Mouse (Mus musculus) thymus, adult 18-20 months (tissue): ENCODE results near the gene Necab3.

Experiments
- DNase-seq, 2 experiments: peaks; one replicate each; pipeline ENCODE4 v3.0.0; 2022; ENCODE audit warnings: mixed read lengths in 2 of 2

Necab3 gene

GRCm38 (mm10) chr2:154558264-154559039 lies at the start of gene Necab3:
Gene Necab3 (minus strand): TSS chr2:154558890.
- peak; percentile 59 to 60 for DNase-seq

DNA sequence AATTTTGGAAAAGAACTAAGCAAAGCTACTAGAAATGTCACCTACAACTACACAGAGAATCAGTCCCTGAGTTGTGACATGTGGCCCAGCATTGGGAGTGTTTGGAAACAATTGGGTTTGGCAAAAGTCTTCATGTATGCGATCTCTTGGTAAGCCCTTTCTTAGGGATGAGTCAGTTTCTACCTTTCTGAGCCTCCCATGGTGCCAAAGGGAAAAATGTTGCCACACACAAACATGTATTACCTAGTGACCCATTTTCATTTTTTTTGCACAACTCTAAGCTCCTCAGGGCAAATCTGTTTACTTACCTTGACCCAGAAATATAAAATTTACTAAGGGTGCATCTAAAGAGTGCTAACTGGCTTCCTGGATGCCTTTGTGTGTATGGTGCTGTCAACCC lies 48.3 kb upstream of the Necab3 start:
- DNase-seq, result no peak

DNA sequence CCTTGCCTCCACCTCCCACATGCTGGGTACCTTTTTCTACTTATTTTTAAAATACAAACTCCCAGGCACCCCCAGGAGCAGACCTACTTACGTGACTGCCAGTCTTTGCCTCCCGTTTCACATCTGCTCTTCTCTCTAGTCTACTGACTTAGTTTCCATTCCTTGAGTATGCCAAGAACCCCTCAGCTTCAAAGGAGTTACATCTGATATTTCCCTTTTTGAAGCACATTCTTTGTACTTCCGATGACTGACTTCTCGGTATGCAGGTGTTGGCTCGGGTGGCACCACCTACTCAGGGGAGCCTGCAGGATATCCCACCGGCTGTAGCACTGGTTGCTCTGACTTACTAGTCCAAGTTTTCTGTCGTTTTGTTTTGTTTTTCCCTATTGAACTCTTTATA lies 45.5 kb upstream of the Necab3 start:
- peak; percentile 45 to 61 for DNase-seq

DNA sequence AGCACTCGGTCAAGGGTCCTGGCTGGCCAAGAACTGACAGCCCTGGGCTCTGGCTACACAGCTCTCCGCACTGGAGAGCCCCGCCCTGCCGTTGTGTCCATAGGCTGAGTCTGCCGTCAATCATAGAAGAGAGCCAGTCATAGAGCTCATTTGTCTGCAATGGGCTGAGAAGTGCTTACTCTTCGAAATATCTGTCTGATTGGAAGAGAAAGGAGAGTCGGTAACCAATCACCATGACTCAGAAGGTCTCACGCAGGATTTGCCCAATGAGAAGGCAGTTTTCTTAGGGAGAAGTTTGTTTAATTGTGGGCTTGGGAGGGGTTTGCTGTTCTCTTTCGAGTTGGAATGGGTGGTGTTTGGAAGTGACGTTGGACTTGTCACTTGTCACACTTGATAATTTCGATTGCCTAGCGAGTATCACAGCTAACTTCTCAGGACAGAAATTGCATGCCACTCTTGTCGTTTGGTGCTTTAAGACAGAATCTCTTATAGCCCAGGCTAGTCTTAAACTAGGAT lies 45.0 kb upstream of the Necab3 start, which contains the start of gene Pxmp4:
Pxmp4 (minus strand) TSS at position 71 of the 516 bp plus-strand sequence.
- DNase-seq, result peak; percentile 92 to 98

DNA sequence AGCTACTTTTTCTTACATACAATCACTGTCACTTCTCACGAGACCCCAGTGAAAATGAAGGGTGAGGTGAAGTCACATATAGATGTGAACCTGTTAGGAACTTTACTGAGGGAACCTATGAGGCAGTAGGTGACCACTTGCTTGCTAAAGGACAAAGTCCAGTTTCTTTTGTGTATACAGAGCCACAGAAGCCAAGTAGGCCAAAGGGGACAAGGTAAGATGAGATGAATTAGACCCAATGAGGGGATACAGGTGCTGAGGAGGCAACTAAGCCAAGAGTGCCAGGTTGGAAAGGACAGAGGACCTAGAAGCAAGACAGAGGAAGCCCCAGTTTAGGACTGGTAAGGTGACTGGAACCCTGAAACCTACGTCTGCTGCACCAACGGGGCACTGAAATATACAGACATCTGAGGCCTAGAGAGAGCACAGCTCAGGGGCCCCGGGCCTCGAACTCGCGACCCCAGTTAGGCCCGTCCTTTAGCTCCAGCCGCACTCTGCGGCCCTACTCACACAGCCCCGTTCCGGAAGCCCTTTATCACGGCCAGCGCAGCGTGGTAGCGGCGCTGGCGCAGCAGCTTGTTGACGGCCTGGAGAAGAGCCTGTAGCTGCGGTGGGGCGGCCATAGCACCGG lies 44.4 kb upstream of the Necab3 start:
- no peak for DNase-seq

DNA sequence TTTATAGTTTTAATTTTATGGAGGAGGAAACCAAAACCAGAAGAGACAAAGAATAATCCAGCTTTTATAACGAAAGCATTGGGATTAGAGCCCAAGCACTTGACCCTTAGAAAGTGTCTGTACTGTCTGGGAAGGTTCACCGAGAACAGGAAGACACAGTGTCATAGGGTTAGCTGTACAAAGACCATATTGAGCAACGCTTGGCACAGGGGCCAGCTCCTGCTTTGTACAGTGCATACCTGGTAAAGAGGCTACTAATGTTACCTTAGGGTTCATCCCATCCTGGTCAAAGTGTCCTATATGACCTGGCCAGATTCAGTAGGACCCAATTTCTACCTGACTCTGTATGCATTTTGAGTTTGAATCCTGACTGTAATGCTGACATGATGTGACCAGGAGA lies 42.6 kb upstream of the Necab3 start:
- no peak for DNase-seq

DNA sequence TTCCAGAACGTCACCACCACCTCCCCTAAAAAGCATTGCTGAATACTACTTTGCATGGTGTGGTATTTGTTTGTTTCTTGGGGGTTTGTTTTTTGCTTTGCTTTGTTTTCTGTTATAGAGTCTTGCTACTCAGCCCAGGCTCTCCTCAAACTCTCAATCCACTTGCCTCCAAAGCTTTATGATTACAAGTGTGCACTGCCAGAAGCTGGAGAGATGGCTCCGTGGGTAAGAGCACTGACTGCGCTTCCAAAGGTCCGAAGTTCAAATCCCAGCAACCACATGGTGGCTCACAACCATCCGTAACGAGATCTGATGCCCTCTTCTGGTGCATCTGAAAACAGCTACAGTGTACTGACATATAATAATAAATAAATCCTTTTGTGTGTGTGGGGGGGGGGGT lies 41.9 kb upstream of the Necab3 start:
- DNase-seq, result no peak

DNA sequence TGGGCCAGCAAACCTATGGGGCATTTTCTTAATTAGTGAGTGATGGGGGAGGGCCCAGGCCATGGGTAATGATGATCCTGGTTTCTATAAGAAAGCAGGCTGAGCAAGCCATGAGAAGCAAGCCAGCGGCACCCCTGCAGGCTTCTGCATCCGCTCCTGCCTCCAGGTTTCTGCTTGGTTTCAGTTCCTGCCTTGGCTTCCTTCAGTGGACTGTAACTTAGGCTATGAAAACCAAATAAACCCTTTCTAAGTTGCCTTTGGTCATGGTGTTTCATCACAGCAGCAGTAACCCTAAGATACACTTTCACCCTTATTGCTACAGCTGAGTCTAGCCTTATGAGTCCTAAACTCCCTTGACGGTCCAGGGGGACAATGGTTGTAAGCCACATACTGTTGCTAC lies 38.7 kb upstream of the Necab3 start:
- no peak for DNase-seq

- no peak for DNase-seq
These were observed 37.1 kb upstream of the Necab3 start for GRCm38 (mm10) chr2:154595775-154596174.

- DNase-seq, result peak in 1 of 2 experiments; percentile 50
These were observed 34.3 kb upstream of the Necab3 start for GRCm38 (mm10) chr2:154593025-154593424.

DNA sequence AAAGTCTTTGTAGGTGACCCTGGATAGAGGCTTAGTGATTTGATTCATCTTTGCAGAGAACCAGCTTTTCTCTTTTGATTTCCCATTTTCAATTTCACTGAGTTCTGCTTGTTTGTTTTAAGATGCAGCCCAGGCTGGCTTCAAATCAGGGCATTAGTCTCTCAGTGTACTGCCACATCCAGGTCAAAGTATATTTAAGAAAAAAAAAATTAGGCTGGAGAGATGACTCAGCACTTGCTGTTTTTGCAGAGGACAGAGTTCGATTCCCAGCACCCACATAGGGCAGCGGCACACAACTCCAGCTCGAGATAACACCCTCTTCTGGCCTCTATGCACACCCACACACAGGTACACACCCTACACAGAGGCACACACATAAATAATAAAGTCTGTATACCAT lies 32.5 kb upstream of the Necab3 start:
- no peak for DNase-seq

- no peak for DNase-seq
These were observed 30.4 kb upstream of the Necab3 start for GRCm38 (mm10) chr2:154589051-154589450.

DNA sequence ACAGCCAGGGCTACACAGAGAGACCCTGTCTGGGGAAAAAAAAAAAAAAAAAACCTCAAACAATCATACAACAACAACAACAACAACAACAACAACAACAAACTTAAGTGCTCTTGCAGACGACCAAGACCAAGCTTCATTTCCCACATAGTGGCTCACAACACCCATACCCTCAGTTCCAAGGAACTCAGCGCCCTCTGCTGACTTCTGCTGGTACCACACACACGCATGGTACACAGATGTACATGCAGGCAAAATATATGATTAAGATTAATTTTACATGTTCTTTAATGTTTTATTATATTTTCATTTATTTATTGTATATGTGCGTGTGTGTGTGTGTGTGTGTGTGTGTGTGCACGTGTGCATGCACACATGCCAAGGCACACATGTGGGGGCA lies 27.7 kb upstream of the Necab3 start:
- DNase-seq, result peak in 1 of 2 experiments; percentile 28

DNA sequence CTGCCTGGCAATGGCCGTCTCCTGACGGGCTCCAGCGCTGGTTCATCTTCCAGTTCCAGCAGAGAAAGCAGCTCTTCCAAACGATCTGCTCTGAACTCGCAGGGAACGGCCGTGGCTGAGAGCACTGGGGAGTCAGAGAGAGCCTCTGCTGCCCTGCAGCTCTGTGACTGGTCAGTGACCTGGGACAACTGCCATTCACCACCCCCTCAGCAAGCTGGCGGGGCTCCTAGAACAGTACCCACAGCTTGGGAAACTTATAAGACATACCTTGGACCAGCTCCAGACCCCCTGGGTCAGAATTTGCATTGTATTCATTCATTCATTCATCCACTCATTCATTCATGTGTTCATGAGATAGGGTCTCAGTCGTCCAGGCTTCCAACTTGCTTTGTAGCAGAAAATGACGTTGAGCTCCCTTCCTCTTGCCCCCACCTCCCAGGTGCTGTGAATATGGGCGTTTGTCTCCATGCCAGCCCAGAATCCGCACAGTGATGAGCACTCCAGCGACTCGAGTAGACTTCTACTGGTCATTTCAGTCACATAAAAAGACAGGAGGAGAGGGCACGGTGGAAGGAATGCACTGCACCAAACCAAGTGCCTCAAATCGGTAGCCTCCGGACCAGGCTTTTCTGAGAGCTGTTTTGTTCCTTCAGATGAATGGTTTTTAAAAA lies 26.4 kb upstream of the Necab3 start:
- no peak for DNase-seq

DNA sequence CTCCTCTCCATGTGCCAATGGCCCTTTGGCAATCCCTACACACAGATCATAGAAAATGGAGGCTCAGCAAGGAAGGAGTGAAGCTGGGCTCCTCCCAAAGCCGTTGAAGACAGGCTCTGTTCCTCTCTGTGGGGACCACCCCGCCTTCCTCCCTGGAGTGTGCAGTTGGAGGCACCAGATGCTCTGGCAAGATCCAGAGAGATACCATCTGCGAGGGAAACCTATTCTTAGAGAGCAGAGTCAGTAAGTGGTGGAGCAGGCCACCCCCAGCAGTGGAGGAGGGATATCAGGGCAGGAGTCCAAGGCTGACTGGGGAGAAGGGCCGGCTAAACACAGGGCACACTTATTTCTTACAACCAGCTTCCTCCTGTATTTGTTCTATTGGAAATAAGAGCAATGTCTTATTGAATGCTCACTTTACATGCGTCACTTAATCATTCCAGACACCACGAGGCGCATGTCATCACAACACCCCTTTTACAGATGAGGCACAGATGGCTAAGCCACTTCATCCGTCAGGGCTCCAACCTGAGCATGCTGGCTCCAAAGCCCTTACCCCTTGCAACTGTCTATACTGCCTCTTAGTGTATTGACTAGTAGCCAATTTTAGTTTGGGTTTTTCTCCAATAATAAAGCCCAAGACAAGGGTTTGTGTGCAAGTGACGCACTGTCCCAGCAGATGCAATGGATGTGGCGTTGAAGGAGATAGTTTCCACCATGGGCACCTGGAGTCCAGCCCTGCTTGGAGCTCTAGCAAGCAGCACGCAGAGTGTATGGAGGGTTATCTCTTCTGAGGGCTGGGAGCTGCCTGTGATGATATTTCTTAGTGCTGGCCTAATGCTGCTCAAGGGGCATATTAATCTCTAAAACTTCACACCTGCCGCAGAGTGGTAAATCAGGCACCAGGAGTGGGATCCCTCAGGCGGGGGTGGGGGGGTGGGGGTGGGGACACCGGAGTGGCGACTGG lies 25.5 kb upstream of the Necab3 start:
- no peak for DNase-seq

GRCm38 (mm10) chr2:154581421-154581820 lies 22.7 kb upstream of the Necab3 start:
- DNase-seq, result no peak

DNA sequence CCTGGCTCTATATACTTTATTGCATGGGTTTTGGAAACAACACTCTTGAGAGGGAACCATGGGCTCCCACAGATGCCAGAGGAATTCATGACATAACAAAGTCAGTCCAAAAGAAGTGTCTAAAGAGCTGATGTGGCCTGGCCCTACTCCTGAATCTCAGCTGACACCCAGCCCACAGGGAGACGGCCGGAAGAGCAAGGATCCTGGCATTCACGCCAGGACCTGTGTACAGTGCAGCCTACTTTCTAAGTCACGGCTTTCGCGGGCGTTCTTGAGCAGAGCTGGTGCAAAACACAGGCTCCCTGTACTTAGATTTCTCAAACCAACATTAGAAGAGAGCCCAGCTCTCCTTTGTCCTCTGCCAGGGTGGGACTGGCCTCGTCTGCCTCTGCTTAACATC lies 21.9 kb upstream of the Necab3 start:
- DNase-seq, result no peak

- no peak for DNase-seq
These were observed 19.0 kb upstream of the Necab3 start for GRCm38 (mm10) chr2:154577744-154578067.

DNA sequence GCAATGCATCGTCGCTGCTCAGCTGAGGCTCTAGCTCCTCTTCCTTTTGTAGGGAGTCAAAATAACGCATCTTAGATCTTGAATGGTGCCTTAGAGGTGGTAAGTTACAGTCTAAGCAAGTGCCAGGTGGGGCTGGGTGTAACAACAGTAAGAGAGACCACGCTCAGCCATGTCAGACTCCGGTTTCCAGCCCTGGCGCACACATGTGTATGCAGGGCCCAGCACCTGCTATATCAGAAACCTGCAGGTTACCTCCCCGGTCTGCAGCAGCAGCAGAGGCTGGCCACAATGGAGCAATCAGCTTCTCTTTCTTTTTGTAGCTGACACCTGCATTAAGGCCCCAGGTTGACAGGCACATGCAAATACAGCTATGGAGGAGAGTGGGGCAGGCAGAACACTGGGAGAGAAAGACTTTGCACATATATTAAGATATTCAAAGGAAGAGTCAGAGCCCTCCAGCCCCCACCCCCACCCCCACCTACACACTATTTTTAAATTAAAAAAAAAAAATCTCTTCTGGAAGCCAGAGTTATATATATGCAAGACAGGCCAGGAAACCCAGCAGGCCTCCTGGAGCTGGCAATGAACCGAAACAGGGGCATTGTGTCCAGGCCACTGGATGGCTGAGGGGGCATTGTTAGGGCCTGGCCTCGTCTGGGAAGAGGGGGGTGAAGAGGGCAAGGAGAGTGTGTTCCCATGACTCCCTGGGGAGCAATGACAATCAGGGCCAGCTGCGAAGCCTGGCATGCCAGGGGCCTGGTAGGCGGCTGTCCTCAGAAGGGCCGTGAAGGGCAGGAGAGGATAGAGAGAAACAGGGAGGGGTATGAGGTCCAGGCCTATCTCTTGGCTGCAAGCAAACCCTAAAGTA lies 18.4 kb upstream of the Necab3 start:
- DNase-seq, result peak; percentile 44 to 46

DNA sequence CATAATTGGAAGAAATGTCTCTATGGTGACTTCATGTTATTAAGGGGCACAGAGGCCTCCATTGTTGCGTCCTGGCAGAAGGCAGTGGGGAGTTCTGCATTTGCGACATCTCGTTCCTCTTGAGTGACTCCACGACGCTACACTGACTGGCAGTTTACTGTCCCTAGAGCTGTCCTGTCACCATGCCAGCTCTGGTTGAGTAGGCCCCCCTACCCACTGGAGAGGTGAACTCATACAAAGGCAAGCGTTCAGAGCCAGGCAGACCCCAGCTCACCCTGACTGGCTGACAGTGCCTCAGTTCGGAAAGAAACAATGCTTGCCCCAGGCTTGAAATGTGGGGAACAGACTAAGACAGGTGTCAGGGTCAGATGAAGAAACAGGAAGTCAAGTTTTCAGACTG lies 15.6 kb upstream of the Necab3 start:
- DNase-seq, result no peak

GRCm38 (mm10) chr2:154572996-154573395 lies 14.3 kb upstream of the Necab3 start:
- DNase-seq, result no peak

GRCm38 (mm10) chr2:154571976-154572375 lies 13.3 kb upstream of the Necab3 start:
- DNase-seq, result no peak
